Mouse (Mus musculus): Measurements from ENCODE around the gene Chn2.

The Chn2 gene

GRCm38 (mm10) chr6:54074454-54074853 lies 35.1 kb downstream of the Chn2 start:
- in situ Hi-C loops (cut with MboI, MseI), result no loop called here

- in situ Hi-C loops (cut with MboI, MseI), result no loop called here
Measured at GRCm38 (mm10) chr6:54075419-54075818, 36.1 kb downstream of the Chn2 start.

DNA sequence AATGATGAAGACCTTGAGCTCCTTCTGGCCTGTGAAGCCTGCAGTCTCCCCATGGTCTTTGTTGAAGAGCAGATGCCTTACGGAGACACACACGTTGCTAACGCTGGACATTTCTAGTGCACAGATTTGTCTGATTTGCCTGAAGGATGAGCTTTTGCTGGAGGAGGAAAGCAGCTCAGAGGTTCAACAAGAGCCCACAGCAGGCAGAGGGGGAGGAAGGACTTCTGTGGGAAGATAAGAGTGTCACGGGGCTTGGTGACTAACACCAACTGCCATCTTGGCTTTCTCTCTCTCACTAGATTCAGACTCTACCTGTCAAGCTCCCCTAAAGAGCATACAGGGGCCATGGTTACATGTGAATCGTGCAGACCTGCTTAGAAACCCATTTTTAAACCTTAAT lies 37.3 kb downstream of the Chn2 start:
- in situ Hi-C loops (cut with MboI, MseI), result no loop called here

DNA sequence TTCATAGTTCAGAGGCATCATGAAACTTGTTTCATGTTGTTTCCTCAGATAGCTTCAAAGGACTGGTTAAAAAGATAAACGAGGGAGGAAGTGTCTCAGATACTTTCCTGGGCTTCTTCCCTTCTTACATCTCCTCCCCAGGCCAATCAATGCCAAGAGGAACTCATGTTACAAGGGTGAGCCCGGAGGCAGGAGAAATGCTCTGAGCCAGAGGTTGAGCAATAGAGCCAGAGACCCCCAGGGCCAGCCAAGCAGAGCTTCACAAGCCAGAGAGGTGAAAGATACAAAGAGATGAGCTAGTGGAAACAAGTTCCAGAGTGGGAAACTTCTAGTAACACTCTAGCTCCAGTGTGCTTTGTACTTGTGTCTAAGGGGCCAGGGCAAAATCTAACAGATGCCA lies 38.9 kb downstream of the Chn2 start:
- in situ Hi-C loops (cut with MboI, MseI), result no loop called here

- in situ Hi-C loops (cut with MboI, MseI), result no loop called here
Measured at GRCm38 (mm10) chr6:54079881-54080280, 40.5 kb downstream of the Chn2 start.

- in situ Hi-C loops (cut with MboI, MseI), result no loop called here
Measured at GRCm38 (mm10) chr6:54080518-54081285, 41.3 kb downstream of the Chn2 start.

GRCm38 (mm10) chr6:54082576-54082975 lies 43.2 kb downstream of the Chn2 start:
- in situ Hi-C loops (cut with MboI, MseI), result no loop called here

DNA sequence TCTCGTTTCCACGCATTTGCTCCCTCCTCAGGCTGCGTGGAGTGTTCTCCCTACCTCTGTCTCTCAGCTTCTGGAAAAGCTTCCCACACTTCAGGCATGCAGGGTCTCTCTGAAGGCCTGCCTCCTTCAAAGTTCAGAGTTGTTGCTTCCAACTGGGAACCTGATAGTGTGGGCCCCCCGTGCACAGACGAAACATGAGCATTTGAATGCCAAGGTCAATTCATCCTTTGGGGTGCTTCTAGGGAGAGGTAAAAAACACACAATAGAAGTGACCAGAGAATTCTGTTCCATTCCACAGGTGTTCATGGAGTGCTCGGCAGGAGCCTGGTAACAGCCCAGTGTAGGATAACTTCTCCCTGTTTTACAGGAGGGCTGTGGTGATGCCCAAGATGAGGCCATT lies 44.7 kb downstream of the Chn2 start:
- in situ Hi-C loops (cut with MboI, MseI), result no loop called here

GRCm38 (mm10) chr6:54085009-54085408 lies 45.7 kb downstream of the Chn2 start:
- in situ Hi-C loops (cut with MboI, MseI), result no loop called here

DNA sequence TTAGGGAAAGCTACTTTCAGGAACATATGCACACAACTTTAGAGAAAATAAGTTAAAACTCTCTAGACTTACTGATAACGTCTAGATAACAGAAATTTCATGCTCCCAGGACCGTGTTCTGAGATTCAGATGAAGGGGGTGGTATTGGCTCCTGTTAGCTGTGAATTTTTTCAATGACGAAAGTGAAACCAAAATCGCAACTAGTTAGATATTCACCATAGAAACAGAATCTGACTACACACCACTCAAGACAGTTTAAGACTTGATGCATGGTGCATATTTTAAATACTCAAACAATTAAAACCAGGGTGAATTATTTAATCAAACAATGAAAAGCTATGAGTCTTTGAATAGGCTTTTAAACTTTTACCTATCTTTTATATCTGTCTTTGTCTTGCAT lies 48.8 kb downstream of the Chn2 start:
- in situ Hi-C loops (cut with MboI, MseI), result no loop called here

- in situ Hi-C loops (cut with MboI, MseI), result loop anchor here (5.0 kb wide), 1 partner anchor 71 kb away; no protein-coding TSS in a partner anchor
Measured at GRCm38 (mm10) chr6:54090822-54091221, 51.5 kb downstream of the Chn2 start.

DNA sequence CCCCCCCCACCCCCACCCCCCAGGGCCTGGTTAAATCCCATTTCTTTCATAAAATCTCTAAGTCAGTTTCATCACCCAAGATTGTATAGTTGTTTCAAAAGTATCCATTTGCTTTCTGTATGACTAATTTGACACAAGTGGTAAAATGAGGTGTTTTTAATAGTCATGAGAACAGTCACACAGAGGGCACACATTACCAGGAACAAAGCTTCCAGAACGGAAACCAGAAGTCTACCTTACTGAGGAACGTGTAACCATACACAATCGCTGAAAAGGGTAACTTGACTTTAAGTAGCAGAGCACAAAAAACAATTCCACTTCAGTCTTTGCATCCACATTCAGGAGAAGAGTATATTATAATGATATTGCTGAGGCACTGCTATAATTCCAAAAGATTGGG lies 53.6 kb downstream of the Chn2 start:
- in situ Hi-C loops (cut with MboI, MseI), result loop anchor here (5.0 kb wide), 1 partner anchor 69 kb away; no protein-coding TSS in a partner anchor

- in situ Hi-C loops (cut with MboI, MseI), result no loop called here
Measured at GRCm38 (mm10) chr6:54096147-54096761, 56.9 kb downstream of the Chn2 start.

GRCm38 (mm10) chr6:54096836-54097235 lies 57.5 kb downstream of the Chn2 start:
- in situ Hi-C loops (cut with MboI, MseI), result no loop called here

DNA sequence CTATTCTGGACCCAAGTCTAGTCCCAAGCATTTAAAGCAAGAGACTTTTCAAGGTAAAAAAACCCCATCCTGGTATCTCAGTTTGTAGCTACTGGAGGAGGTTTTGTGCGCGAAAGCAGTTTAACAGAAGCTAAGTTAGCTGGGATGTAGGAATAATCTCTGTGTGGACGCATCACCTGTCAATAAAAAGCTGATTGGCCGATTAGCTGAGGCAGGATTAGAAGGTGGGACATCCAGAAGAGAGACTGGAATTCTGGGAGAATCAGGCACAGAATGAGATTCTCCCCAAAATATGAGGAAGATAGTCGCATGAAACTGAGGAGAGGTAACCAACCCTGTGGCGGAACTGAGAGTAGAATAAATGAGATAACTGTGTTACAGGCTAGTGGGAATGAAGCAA lies 59.0 kb downstream of the Chn2 start:
- in situ Hi-C loops (cut with MboI, MseI), result no loop called here

DNA sequence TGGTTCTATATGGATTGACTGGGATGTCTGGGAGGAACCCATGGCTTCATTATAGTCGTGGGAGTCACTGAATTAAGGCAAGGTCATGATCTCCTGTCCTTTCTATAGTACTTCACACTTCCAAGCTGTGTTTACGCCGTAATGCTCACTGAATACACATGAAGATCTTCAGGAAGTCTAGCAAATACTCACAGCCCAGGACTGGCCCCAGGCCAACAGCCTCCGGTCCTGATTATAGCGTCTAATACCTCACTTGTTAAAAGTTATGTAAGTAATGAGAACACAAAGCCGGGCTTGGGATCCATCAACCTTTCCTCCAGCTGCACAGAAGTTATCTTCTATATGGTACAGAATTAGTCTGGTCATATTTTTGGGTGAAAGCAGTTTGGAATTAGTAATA lies 60.3 kb downstream of the Chn2 start:
- in situ Hi-C loops (cut with MboI, MseI), result loop anchor here (5.0 kb wide), 1 partner anchor 62 kb away; the partner anchor contains the start of gene Chn2

GRCm38 (mm10) chr6:54102210-54102609 lies 62.9 kb downstream of the Chn2 start:
- in situ Hi-C loops (cut with MboI, MseI), result loop anchor here (5.0 kb wide), 1 partner anchor 65 kb away; the partner anchor contains the start of gene Chn2

DNA sequence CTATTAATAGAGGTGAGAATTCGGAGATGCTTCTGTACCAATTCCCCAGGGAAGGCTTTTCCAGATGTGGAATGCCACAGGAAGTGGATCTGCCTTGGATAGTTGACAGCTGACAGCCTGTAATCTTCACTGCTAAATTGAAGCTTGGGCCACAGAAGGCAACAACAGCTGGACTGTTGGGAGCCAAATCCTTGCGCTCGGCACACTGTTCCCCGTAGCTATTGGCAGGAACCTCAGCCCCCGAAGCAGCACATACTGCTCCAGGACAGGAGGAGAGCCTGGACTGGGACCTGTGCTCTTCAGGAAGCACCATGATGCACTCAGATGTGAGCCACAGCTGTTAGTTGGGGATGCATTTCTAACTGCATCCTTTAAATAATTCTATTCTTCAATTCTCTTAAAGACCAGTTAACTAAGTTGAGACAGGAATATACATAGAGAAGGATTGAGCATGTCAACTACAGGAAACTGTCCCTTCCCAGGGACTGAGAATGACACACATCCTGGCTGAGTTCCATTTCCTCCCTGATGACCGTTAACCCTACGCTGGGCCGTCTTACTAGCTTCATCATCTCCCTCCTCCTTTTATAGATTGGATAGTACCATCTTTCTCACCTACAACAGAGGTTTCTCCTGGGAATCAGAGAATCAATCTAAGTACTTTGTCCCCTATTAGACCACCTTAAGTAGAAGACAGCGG lies 64.1 kb downstream of the Chn2 start:
- in situ Hi-C loops (cut with MboI, MseI), result loop anchor here (5.0 kb wide), 1 partner anchor 66 kb away; the partner anchor contains the start of gene Chn2

GRCm38 (mm10) chr6:54111416-54111984 lies 72.1 kb downstream of the Chn2 start:
- in situ Hi-C loops (cut with MboI, MseI), result no loop called here

DNA sequence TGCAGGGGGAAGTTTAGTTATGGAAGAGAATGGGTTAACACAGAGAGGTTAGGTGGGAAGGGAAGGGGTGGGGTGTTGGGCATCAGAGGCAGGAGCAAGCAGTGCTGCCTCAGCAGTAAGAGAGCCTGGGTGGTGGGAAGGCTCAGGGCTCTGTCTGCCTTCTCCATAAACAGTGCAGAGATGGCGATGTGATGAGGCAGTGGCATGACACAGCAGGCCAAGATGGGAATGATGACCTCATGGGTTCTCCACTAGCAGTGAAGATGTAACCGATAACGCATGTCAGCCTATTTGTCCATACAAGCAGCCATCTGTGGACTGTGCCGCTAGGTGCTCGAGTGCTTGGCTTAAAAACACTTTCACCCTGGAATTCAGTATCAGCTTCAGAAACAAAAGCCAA lies 74.0 kb downstream of the Chn2 start:
- in situ Hi-C loops (cut with MboI, MseI), result no loop called here

DNA sequence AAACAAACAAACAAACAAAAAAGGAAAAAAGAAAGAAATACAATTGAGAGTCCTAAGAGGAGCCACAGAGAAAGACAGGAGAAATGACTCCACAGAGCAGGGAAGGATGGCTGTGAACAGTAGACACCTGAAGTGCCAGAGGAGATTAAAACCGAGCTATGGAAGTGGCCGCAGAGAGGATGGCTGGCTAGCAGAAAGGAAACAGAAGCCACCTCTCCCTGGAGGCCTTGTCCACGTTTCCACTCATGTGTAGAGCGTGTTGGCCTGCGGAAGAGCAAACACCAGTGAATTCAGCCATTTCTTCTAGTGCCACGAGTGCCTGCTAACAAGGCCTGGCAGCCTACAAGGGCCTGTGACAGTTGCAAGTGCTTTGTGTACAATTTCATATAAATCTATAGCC lies 75.1 kb downstream of the Chn2 start:
- in situ Hi-C loops (cut with MboI, MseI), result no loop called here

DNA sequence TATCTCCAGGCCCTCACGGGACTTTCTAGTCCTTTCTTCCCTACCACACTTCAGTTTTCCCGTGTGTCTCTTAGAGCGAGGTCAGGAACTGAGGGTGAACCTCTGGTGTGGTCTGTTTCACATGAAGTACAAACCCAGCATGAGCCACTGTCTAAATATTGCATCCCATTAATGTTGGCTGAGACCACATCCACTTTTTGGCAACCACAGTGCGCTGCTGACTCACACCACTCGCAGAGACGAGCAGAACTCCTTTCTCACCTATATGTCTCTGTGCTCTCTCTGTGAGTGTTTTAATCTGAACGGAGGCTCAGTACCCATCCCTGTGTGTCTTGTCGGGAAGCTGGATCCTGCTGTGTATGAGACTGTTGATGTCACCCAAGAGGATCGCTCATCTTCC lies 76.9 kb downstream of the Chn2 start:
- in situ Hi-C loops (cut with MboI, MseI), result no loop called here

Measured in regulatory T cell (primary cell).